Comparison of ENCODE assay signal across 10 mouse cellular contexts in genomic region chr13:101866843-101867242, GRCm38 (mm10).
DNase-seq lines count a peak whose midpoint lies in the region; TF ChIP-seq lines count a peak whose summit lies in the region.
"Had no signal": no experiment of that assay in that cellular context is flagged by ENCODE, and none has a peak within 500 bp of the region (broad histone marks: within the 10 kb centered on the region; RNA-seq: fewer than 3 reads in every experiment).

No protein-coding gene starts in this region.

- H3K4me3 ChIP-seq in kidney, adult 2 months (ENCODE audit: insufficient read depth, low read depth, low read length), result no peak overlapping the region
- H3K4me3 ChIP-seq: liver, embryonic 15.5 days had no signal

- WGBS in kidney, adult 2 months, result 22% methylated on average over 4 of the region's 4 CpGs

- H3K4me1 ChIP-seq in kidney, adult 2 months (ENCODE audit: control insufficient read depth, insufficient read depth, low read length), result no peaks in the 10 kb centered on the region

- no peak for TF ChIP-seq CTCF in kidney, adult 2 months (conservative IDR thresholded peaks at IDR 0.05; ENCODE audit: insufficient read depth, insufficient read length, low read depth, low read length)

- DNase-seq in kidney, adult 2 months, result peak; percentile 30
- DNase-seq in kidney, postnatal 10 days, result no peak
- peak; percentile 56 for DNase-seq in MEL-GATA-1-ER (ENCODE audit: extremely low read depth, low read depth)
- DNase-seq in gonadal fat pad, adult 2 months (ENCODE audit: low read depth), result peak; percentile 79
- DNase-seq in lung, postnatal 10 days, result peak; percentile 13
- no peak for DNase-seq in adrenal gland, adult 2 months
- no peak for DNase-seq in left cerebral cortex, postnatal 14 days (ENCODE audit: low spot score in 2 of 2)
- DNase-seq in adrenal gland, adult 8-10 months, result no peak
- DNase-seq: cerebellum, adult 9-10 months had no signal

- no peak for TF ChIP-seq POLR2A in kidney, adult 2 months (IDR thresholded peaks at IDR 0.05; ENCODE audit: low read depth, low read length)

- intact Hi-C loops in left cerebral cortex, postnatal 14 days (cut with DNase I), result no loop called here

- H3K27me3 ChIP-seq in kidney, adult 2 months (replicated peaks; ENCODE audit: control insufficient read depth, insufficient read depth, low read length), result no peaks in the 10 kb centered on the region
- H3K27me3 ChIP-seq: liver, embryonic 15.5 days had no signal

- no peaks in the 10 kb centered on the region for H3K36me3 ChIP-seq in kidney, adult 2 months (ENCODE audit: control insufficient read depth, insufficient read depth, low read length)
- H3K36me3 ChIP-seq: liver, embryonic 15.5 days had no signal

- no peak overlapping the region for H3K27ac ChIP-seq in kidney, adult 2 months (ENCODE audit: insufficient read depth, low read depth, low read length)
- H3K27ac ChIP-seq: liver, embryonic 15.5 days had no signal

Comparison
In these comparisons a context has a peak if more than half of its experiments do, and no peak if none do; other contexts are left out.
1. DNase-seq: peak in kidney, adult 2 months (single experiment), MEL-GATA-1-ER (single experiment), gonadal fat pad, adult 2 months (single experiment) and lung, postnatal 10 days (single experiment); none in kidney, postnatal 10 days (single experiment), adrenal gland, adult 2 months (single experiment), left cerebral cortex, postnatal 14 days (0 of 2) and adrenal gland, adult 8-10 months (single experiment).